Mouse (Mus musculus) A20 (cell line): Measurements from ENCODE around the gene Ell.
"Not testable (repeated sequence)": the region's sequence is repeated elsewhere in the genome, so short reads cannot be mapped to it uniquely, and the experiment has no call there.

Source experiments
- DNase-seq: peaks from one replicate; pipeline ENCODE4 v3.0.0-alpha.2; 2011; ENCODE audit warnings: low read depth, low spot score

Gene Ell

GRCm38 (mm10) chr8:70563763-70564387, 24.6 kb downstream of the Ell start:
- DNase-seq, result no peak

GRCm38 (mm10) chr8:70564696-70565235, 25.5 kb downstream of the Ell start:
- DNase-seq, result no peak

- DNase-seq, result peak; percentile 85
These were observed 26.3 kb downstream of the Ell start for GRCm38 (mm10) chr8:70565561-70565960.

GRCm38 (mm10) chr8:70570360-70570759, 31.1 kb downstream of the Ell start:
- no peak for DNase-seq

GRCm38 (mm10) chr8:70570990-70571389, 31.7 kb downstream of the Ell start:
- no peak for DNase-seq

GRCm38 (mm10) chr8:70574302-70574701, 35.0 kb downstream of the Ell start:
- DNase-seq, result no peak

- no peak for DNase-seq
These were observed 35.7 kb downstream of the Ell start for GRCm38 (mm10) chr8:70574915-70575314.

- no peak for DNase-seq
These were observed 38.0 kb downstream of the Ell start for GRCm38 (mm10) chr8:70577207-70577606.

GRCm38 (mm10) chr8:70583476-70584387, 44.5 kb downstream of the Ell start:
- DNase-seq, result no peak

- no peak for DNase-seq
These were observed 45.5 kb downstream of the Ell start for GRCm38 (mm10) chr8:70584606-70585257.

- DNase-seq, result peak; percentile 61
These were observed 46.0 kb downstream of the Ell start for GRCm38 (mm10) chr8:70585258-70585652.

- DNase-seq, result not testable (repeated sequence)
These were observed 48.7 kb downstream of the Ell start for GRCm38 (mm10) chr8:70587955-70588354.

- DNase-seq, result no peak
These were observed 52.3 kb downstream of the Ell start for GRCm38 (mm10) chr8:70591569-70591968.

GRCm38 (mm10) chr8:70593173-70593572, 53.9 kb downstream of the Ell start:
- DNase-seq, result no peak

GRCm38 (mm10) chr8:70593961-70594609, 54.8 kb downstream of the Ell start, which contains the start of gene Isyna1:
Isyna1 (plus strand) TSS chr8:70594373.
- DNase-seq, result peak; percentile 99

- no peak for DNase-seq
These were observed 55.6 kb downstream of the Ell start for GRCm38 (mm10) chr8:70594621-70595564.

- no peak for DNase-seq
These were observed 56.6 kb downstream of the Ell start for GRCm38 (mm10) chr8:70595811-70596210.

- no peak for DNase-seq
These were observed 57.0 kb downstream of the Ell start for GRCm38 (mm10) chr8:70596216-70596615.

- DNase-seq, result no peak
These were observed 57.6 kb downstream of the Ell start for GRCm38 (mm10) chr8:70596775-70597416.
